Comparison of ENCODE assay signal across 13 mouse cellular contexts in genomic region chr2:35174100-35174499, GRCm38 (mm10). TPM values are rescaled to one million over a fixed set of nuclear protein-coding genes. Genes with fewer than 3 reads are reported as not detected.
DNase-seq lines count a peak whose midpoint lies in the region; ATAC-seq and TF ChIP-seq lines count a peak whose summit lies in the region.
"Had no signal": no experiment of that assay in that cellular context is flagged by ENCODE, and none has a peak within 500 bp of the region (broad histone marks: within the 10 kb centered on the region; RNA-seq: fewer than 3 reads in every experiment).

No protein-coding gene starts in this region.

- peaks cover 50% of the 10 kb centered on the region for H3K36me3 ChIP-seq in hindbrain, postnatal 0 days (ENCODE audit: insufficient read depth, low read length)
- H3K36me3 ChIP-seq in hindbrain, embryonic 16.5 days (ENCODE audit: control insufficient read depth, insufficient read depth, low read length) = peaks cover 20% of the 10 kb centered on the region
- peaks cover 67% of the 10 kb centered on the region for H3K36me3 ChIP-seq in spleen, adult 2 months (ENCODE audit: control insufficient read depth, insufficient read depth, low read length)
- peaks cover 32% of the 10 kb centered on the region for H3K36me3 ChIP-seq in intestine, embryonic 16.5 days (ENCODE audit: control insufficient read depth, insufficient read depth, low read length)
- peaks cover 77% of the 10 kb centered on the region for H3K36me3 ChIP-seq in forebrain, postnatal 0 days (ENCODE audit: insufficient read depth)

- TF ChIP-seq CTCF in hindbrain, postnatal 0 days (IDR thresholded peaks at IDR 0.05; ENCODE audit: low read depth) = no peak
- TF ChIP-seq CTCF in spleen, adult 2 months (IDR thresholded peaks at IDR 0.05; ENCODE audit: extremely low read depth, insufficient read depth, insufficient read length, insufficient replicate concordance) = no peak
- no peak for TF ChIP-seq CTCF in layer of hippocampus, adult 2 months (conservative IDR thresholded peaks at IDR 0.05)
- TF ChIP-seq CTCF in forebrain, postnatal 0 days (IDR thresholded peaks at IDR 0.05; ENCODE audit: low read depth) = no peak

- DNase-seq in hindbrain, postnatal 0 days (ENCODE audit: low spot score) = no peak
- no peak for DNase-seq in spleen, adult 2 months (ENCODE audit: low read depth in 1 of 2, low spot score in 2 of 2)
- DNase-seq in spleen, adult 12 weeks (ENCODE audit: low spot score) = no peak
- DNase-seq in layer of hippocampus, adult 2 months (ENCODE audit: low spot score in 2 of 2) = no peak
- DNase-seq in forebrain, postnatal 0 days = no peak
- DNase-seq in adrenal gland, adult 18-20 months (ENCODE audit: low spot score in 2 of 2) = no peak
- DNase-seq: adrenal gland, adult 8-10 months; cerebellum, adult 8-10 months; thymus, postnatal 36 days had no signal

- H3K27ac ChIP-seq in hindbrain, postnatal 0 days = peak overlapping the region; percentile 15; the same call in 1 of the 2 replicates
- H3K27ac ChIP-seq in hindbrain, embryonic 16.5 days (ENCODE audit: low read depth, low read length) = no peak overlapping the region
- H3K27ac ChIP-seq in spleen, adult 2 months (ENCODE audit: insufficient read depth, low read length) = peak overlapping the region; percentile 63
- H3K27ac ChIP-seq in intestine, embryonic 16.5 days (ENCODE audit: low read length) = no peak overlapping the region
- no peak overlapping the region for H3K27ac ChIP-seq in layer of hippocampus, adult 2 months
- no peak overlapping the region for H3K27ac ChIP-seq in forebrain, postnatal 0 days (ENCODE audit: low read depth, low read length)
- H3K27ac ChIP-seq: forebrain, embryonic 10.5 days; hindbrain, embryonic 10.5 days had no signal

- TF ChIP-seq POLR2A in spleen, adult 2 months (IDR thresholded peaks at IDR 0.05; ENCODE audit: low read depth, low read length) = no peak

- H3K4me2 ChIP-seq in hindbrain, postnatal 0 days (ENCODE audit: low read depth, low read length) = no peak overlapping the region
- no peak overlapping the region for H3K4me2 ChIP-seq in hindbrain, embryonic 16.5 days (ENCODE audit: low read length)
- H3K4me2 ChIP-seq in intestine, embryonic 16.5 days (ENCODE audit: low read depth, low read length) = no peak overlapping the region
- no peak overlapping the region for H3K4me2 ChIP-seq in forebrain, postnatal 0 days (ENCODE audit: low read depth)

- ATAC-seq in hindbrain, postnatal 0 days = no peak
- ATAC-seq in hindbrain, embryonic 16.5 days = no peak
- ATAC-seq in intestine, embryonic 16.5 days = peak; percentile 34; the same call in 1 of the 2 replicates
- ATAC-seq in forebrain, postnatal 0 days = no peak

- no peaks in the 10 kb centered on the region for H3K27me3 ChIP-seq in hindbrain, postnatal 0 days (ENCODE audit: insufficient read depth, low read length)
- H3K27me3 ChIP-seq in hindbrain, embryonic 16.5 days (replicated peaks; ENCODE audit: control insufficient read depth, insufficient read depth, low read length) = no peaks in the 10 kb centered on the region
- H3K27me3 ChIP-seq in spleen, adult 2 months (ENCODE audit: control insufficient read depth, insufficient read depth, low read length) = no peaks in the 10 kb centered on the region
- no peaks in the 10 kb centered on the region for H3K27me3 ChIP-seq in intestine, embryonic 16.5 days (replicated peaks; ENCODE audit: control insufficient read depth, insufficient read depth, low read length)
- no peaks in the 10 kb centered on the region for H3K27me3 ChIP-seq in forebrain, postnatal 0 days (ENCODE audit: insufficient read depth, low read length)

- H3K4me3 ChIP-seq in hindbrain, postnatal 0 days (ENCODE audit: low read length) = no peak overlapping the region
- H3K4me3 ChIP-seq in hindbrain, embryonic 16.5 days (ENCODE audit: low read length) = no peak overlapping the region
- no peak overlapping the region for H3K4me3 ChIP-seq in spleen, adult 2 months (ENCODE audit: extremely low read depth, insufficient read depth, insufficient read length)
- no peak overlapping the region for H3K4me3 ChIP-seq in intestine, embryonic 16.5 days (ENCODE audit: low read length)
- no peak overlapping the region for H3K4me3 ChIP-seq in layer of hippocampus, adult 2 months
- no peak overlapping the region for H3K4me3 ChIP-seq in forebrain, postnatal 0 days (ENCODE audit: low read depth, low read length)
- H3K4me3 ChIP-seq: forebrain, embryonic 10.5 days; hindbrain, embryonic 10.5 days had no signal

- H3K9me3 ChIP-seq in hindbrain, postnatal 0 days (ENCODE audit: low read length) = no peaks in the 10 kb centered on the region
- no peaks in the 10 kb centered on the region for H3K9me3 ChIP-seq in hindbrain, embryonic 16.5 days (ENCODE audit: control insufficient read depth, low read length)
- no peaks in the 10 kb centered on the region for H3K9me3 ChIP-seq in intestine, embryonic 16.5 days (ENCODE audit: control insufficient read depth, low read length)
- no peaks in the 10 kb centered on the region for H3K9me3 ChIP-seq in forebrain, postnatal 0 days (ENCODE audit: low read length)
- H3K9me3 ChIP-seq: forebrain, embryonic 10.5 days; hindbrain, embryonic 10.5 days had no signal

- no peak overlapping the region for H3K9ac ChIP-seq in hindbrain, postnatal 0 days (replicated peaks; ENCODE audit: low read length)
- no peak overlapping the region for H3K9ac ChIP-seq in hindbrain, embryonic 16.5 days (ENCODE audit: low read depth, low read length)
- no peak overlapping the region for H3K9ac ChIP-seq in intestine, embryonic 16.5 days (ENCODE audit: low read depth, low read length)
- no peak overlapping the region for H3K9ac ChIP-seq in forebrain, postnatal 0 days

- no peaks in the 10 kb centered on the region for H3K4me1 ChIP-seq in hindbrain, postnatal 0 days (ENCODE audit: insufficient read depth, low read length)
- no peaks in the 10 kb centered on the region for H3K4me1 ChIP-seq in hindbrain, embryonic 16.5 days (ENCODE audit: control insufficient read depth, insufficient read depth, low read depth, low read length)
- peaks cover 5% of the 10 kb centered on the region; the same call in 1 of the 2 replicates for H3K4me1 ChIP-seq in spleen, adult 2 months (ENCODE audit: control insufficient read depth, insufficient read depth, insufficient read length)
- no peaks in the 10 kb centered on the region for H3K4me1 ChIP-seq in intestine, embryonic 16.5 days (ENCODE audit: control insufficient read depth, insufficient read depth, low read length)
- no peaks in the 10 kb centered on the region for H3K4me1 ChIP-seq in forebrain, postnatal 0 days (ENCODE audit: insufficient read depth)
- H3K4me1 ChIP-seq: forebrain, embryonic 10.5 days; hindbrain, embryonic 10.5 days had no signal

- 61% methylated on average over 5 of the region's 5 CpGs for WGBS in hindbrain, postnatal 0 days
- WGBS in hindbrain, embryonic 16.5 days = 49% methylated on average over 5 of the region's 5 CpGs
- 19% methylated on average over 5 of the region's 5 CpGs for WGBS in spleen, adult 2 months
- WGBS in intestine, embryonic 16.5 days = 23% methylated on average over 5 of the region's 5 CpGs
- WGBS in forebrain, postnatal 0 days = 64% methylated on average over 5 of the region's 5 CpGs

RNA-seq across cellular contexts. Expression of gene Rab14, which starts 26.8 kb away (rescaled TPM):
- total RNA-seq in hindbrain, postnatal 0 days (2014; rRNA removed) = 65.2 and 79.8 TPM in 2 replicates
- 495 and 511 TPM in 2 replicates for polyA plus RNA-seq in hindbrain, postnatal 0 days (2015; fragmentation: Nextera tagmentation; extraction: Ambion mirVana)
- polyA plus RNA-seq in hindbrain, embryonic 16.5 days (2015; fragmentation: Nextera tagmentation; extraction: Ambion mirVana) = 426 and 462 TPM in 2 replicates
- 106 and 244 TPM in 2 replicates for polyA plus RNA-seq in spleen, adult 2 months (2012; rRNA removed)
- 343 and 359 TPM in 2 replicates for polyA plus RNA-seq in intestine, embryonic 16.5 days (2015; fragmentation: Nextera tagmentation; extraction: Ambion mirVana)
- total RNA-seq in layer of hippocampus, adult 2 months (2021) = 100 to 1,000 TPM; 234 to 238 TPM
- total RNA-seq in forebrain, postnatal 0 days (2014; rRNA removed) = 98.0 and 121 TPM in 2 replicates
- 432 and 544 TPM in 2 replicates for polyA plus RNA-seq in forebrain, postnatal 0 days (2015; fragmentation: Nextera tagmentation; extraction: Ambion mirVana)
- 100 to 1,000 TPM; 187 to 226 TPM for total RNA-seq in adrenal gland, adult 18-20 months (2021)

Comparison
In these comparisons a context has a peak if more than half of its experiments do, and no peak if none do; other contexts are left out.
1. H3K27ac ChIP-seq: peak in hindbrain, postnatal 0 days (single experiment) and spleen, adult 2 months (single experiment); none in hindbrain, embryonic 16.5 days (single experiment), intestine, embryonic 16.5 days (single experiment), layer of hippocampus, adult 2 months (single experiment) and forebrain, postnatal 0 days (single experiment).